Mouse (Mus musculus): ENCODE measurements at regions not wholly inside any gene's neighbourhood (a gene's known extent, or its start where the extent isn't known, plus 50 kb on each side); places are given as distances from the start of the nearest gene placed in this dataset.

DNA sequence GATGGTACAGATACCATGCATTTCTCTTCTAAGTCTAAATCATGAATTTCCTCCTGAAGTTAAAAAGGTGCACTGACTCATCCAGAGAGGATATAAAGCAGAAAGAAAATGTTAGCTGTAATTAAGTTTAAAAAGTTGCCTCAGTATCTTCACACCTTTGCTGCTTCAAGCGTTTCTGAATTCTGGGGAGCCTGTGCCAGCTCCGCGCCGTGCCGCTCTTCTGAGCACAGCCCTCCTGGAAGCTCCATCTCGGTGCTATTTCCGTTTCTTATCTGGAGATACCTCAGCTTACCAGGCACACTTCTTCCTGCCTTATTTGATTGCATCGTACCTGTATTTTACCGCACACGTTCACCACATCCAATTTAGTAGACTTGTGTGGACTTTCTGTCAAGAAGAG, 203.4 kb upstream of the Cnr1 start:
- TF ChIP-seq CTCF (IDR thresholded peaks at IDR 0.05; ENCODE audit: extremely low read depth, insufficient read length, insufficient replicate concordance, low read depth, low read length) (no peak), POLR2A (IDR thresholded peaks at IDR 0.05; ENCODE audit: low read depth, low read length) (no peak)

Measured in small intestine, adult 2 months (tissue).